Mouse (Mus musculus) right cerebral cortex, postnatal 4 days (tissue): ENCODE data around the gene Rora.

Source experiments
- DNase-seq: peaks from one replicate; pipeline ENCODE4 v3.0.0-alpha.2; 2022

The Rora gene

GRCm38 (mm10) chr9:69294426-69294825 lies 640.8 kb downstream of the Rora start:
- no peak for DNase-seq

GRCm38 (mm10) chr9:69294856-69295255 lies 641.3 kb downstream of the Rora start:
- no peak for DNase-seq

GRCm38 (mm10) chr9:69295826-69296225 lies 642.2 kb downstream of the Rora start:
- DNase-seq = no peak

- DNase-seq = peak; percentile 62
These were observed 642.8 kb downstream of the Rora start for GRCm38 (mm10) chr9:69296418-69296817.

GRCm38 (mm10) chr9:69297766-69298375 lies 644.3 kb downstream of the Rora start:
- no peak for DNase-seq

GRCm38 (mm10) chr9:69298566-69299335 lies 645.2 kb downstream of the Rora start:
- no peak for DNase-seq

GRCm38 (mm10) chr9:69299484-69299883 lies 645.9 kb downstream of the Rora start:
- DNase-seq = no peak

- no peak for DNase-seq
These were observed 646.7 kb downstream of the Rora start for GRCm38 (mm10) chr9:69300296-69300695.

GRCm38 (mm10) chr9:69301445-69301844 lies 647.9 kb downstream of the Rora start:
- peak; percentile 26 for DNase-seq

- no peak for DNase-seq
These were observed 648.4 kb downstream of the Rora start for GRCm38 (mm10) chr9:69301955-69302354.

GRCm38 (mm10) chr9:69302846-69303245 lies 649.3 kb downstream of the Rora start:
- no peak for DNase-seq

- no peak for DNase-seq
These were observed 649.9 kb downstream of the Rora start for GRCm38 (mm10) chr9:69303346-69303944.

GRCm38 (mm10) chr9:69303962-69304361 lies 650.4 kb downstream of the Rora start:
- no peak for DNase-seq

- no peak for DNase-seq
These were observed 650.9 kb downstream of the Rora start for GRCm38 (mm10) chr9:69304492-69304891.

- no peak for DNase-seq
These were observed 651.4 kb downstream of the Rora start for GRCm38 (mm10) chr9:69304991-69305390.

GRCm38 (mm10) chr9:69306734-69307528 lies 653.3 kb downstream of the Rora start:
- DNase-seq = no peak

- no peak for DNase-seq
These were observed 654.4 kb downstream of the Rora start for GRCm38 (mm10) chr9:69307974-69308373.

GRCm38 (mm10) chr9:69310524-69310923 lies 656.9 kb downstream of the Rora start:
- no peak for DNase-seq

GRCm38 (mm10) chr9:69313297-69313696 lies 659.7 kb downstream of the Rora start:
- no peak for DNase-seq

GRCm38 (mm10) chr9:69314451-69315210 lies 661.0 kb downstream of the Rora start:
- DNase-seq = no peak

GRCm38 (mm10) chr9:69317527-69318115 lies 664.0 kb downstream of the Rora start:
- no peak for DNase-seq

- DNase-seq = no peak
These were observed 665.8 kb downstream of the Rora start for GRCm38 (mm10) chr9:69319434-69319833.
